Mouse (Mus musculus): Measurements from ENCODE around the gene Zfp651.

The Zfp651 gene

GRCm38 (mm10) chr9:121762248-121762647 is 3.1 kb downstream of the Zfp651 start:
- DNase-seq (ENCODE audit: extremely low read depth, low read depth), result no peak

GRCm38 (mm10) chr9:121762761-121763160 is 3.6 kb downstream of the Zfp651 start:
- DNase-seq (ENCODE audit: extremely low read depth, low read depth), result no peak

DNA sequence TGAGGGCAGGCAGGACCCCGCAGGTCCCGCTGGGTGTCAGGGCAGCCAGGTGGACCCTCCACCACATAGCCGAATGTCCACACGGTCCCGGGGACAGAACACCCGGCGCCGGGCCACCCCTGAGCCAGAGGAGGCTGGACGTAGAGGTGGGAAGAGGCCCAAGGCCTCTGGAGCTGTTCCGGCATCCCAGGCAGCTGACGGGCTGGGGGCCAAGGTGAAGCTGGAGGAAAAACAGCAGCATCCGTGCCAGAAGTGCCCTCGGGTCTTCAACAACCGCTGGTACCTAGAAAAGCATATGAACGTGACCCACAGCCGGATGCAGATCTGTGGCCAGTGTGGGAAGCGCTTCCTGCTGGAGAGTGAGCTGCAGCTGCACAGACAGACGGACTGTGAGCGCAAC is 4.6 kb downstream of the Zfp651 start:
- DNase-seq (ENCODE audit: extremely low read depth, low read depth), result no peak

DNA sequence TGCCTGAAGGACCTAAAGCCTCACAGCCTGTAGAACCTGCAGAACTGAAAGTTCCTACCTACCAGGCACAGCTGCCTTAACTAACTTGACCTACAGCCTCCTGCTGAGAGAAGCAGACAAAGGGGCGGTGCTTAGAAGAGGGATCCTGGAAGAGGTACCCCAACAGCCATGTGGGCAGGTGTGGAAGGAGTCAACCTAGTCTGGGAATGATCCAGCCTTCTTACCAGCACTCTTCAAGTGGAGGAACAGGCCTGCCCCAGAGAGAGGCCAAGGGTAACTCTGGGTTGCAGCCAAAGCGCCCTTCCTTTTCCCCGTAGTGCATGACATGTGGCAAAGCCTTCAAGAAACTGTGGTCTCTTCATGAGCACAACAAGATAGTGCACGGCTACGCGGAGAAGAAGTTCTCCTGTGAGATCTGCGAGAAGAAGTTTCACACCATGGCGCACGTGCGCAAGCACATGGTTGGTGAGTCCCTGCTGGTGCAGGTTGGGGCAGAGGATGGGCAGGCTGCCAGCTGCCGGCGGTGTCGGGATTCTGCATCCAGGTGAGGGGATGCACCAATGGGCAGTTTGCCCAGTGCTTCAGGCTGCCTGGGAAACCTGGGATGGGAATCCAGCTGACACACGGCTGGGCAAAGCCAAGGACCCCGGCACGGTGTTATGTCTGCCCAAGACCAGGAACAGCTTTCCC is 6.2 kb downstream of the Zfp651 start:
- no peak for DNase-seq (ENCODE audit: extremely low read depth, low read depth)

- no peak for DNase-seq (ENCODE audit: extremely low read depth, low read depth)
Measured at GRCm38 (mm10) chr9:121772412-121772811, 13.3 kb downstream of the Zfp651 start.

GRCm38 (mm10) chr9:121775951-121776350 is 16.8 kb downstream of the Zfp651 start:
- DNase-seq (ENCODE audit: extremely low read depth, low read depth), result no peak

GRCm38 (mm10) chr9:121776511-121776910 is 17.4 kb downstream of the Zfp651 start:
- DNase-seq (ENCODE audit: extremely low read depth, low read depth), result no peak

- no peak for DNase-seq (ENCODE audit: extremely low read depth, low read depth)
Measured at GRCm38 (mm10) chr9:121777484-121778065, 18.4 kb downstream of the Zfp651 start, which contains the start of gene Klhl40. Gene Klhl40 (plus strand): TSS chr9:121777607.

DNA sequence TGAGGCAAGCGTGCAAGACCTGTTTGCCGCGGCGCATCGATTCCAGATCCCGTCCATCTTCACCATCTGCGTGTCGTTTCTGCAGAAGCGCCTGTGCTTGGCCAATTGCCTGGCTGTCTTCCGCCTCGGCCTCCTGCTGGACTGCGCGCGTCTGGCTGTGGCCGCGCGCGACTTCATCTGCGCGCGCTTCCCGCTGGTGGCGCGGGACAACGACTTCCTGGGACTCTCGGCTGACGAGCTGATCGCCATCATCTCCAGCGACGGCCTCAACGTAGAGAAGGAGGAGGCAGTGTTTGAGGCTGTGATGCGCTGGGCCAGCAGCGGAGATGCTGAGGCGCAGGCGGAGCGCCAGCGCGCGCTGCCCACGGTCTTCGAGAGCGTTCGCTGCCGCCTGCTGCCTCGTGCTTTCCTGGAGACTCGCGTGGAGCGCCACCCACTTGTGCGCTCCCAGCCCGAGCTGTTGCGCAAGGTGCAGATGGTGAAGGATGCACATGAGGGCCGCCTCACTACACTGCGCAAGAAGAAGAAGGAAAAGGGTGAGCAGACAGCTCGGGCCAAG is 19.0 kb downstream of the Zfp651 start:
- DNase-seq (ENCODE audit: extremely low read depth, low read depth), result no peak

- DNase-seq (ENCODE audit: extremely low read depth, low read depth), result no peak
Measured at GRCm38 (mm10) chr9:121784801-121785200, 25.7 kb downstream of the Zfp651 start.

GRCm38 (mm10) chr9:121785261-121785660 is 26.1 kb downstream of the Zfp651 start:
- DNase-seq (ENCODE audit: extremely low read depth, low read depth), result no peak

DNA sequence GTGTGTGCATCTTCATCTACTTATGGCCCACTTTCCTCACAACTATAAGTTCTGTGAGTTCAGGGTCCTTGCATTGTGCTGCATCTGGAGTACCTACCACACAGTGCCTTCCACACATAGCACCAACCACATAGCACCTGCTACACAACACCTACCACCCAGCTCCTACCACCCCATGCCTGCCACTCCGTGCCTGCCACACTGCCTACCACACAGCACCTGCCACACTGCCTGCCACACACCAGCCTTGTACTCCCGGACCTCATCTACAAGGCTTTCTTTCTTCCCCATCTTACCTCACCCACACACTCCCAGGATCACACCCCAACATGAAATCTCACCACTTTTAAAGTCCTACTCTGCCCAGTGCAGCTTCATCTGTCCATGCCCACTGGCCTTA is 27.2 kb downstream of the Zfp651 start:
- DNase-seq (ENCODE audit: extremely low read depth, low read depth), result no peak

GRCm38 (mm10) chr9:121791206-121791605 is 32.1 kb downstream of the Zfp651 start:
- no peak for DNase-seq (ENCODE audit: extremely low read depth, low read depth)

GRCm38 (mm10) chr9:121791757-121792521 is 32.8 kb downstream of the Zfp651 start, which contains the start of gene Hhatl:
Gene Hhatl (minus strand): TSS chr9:121792507.
- no peak for DNase-seq (ENCODE audit: extremely low read depth, low read depth)

DNA sequence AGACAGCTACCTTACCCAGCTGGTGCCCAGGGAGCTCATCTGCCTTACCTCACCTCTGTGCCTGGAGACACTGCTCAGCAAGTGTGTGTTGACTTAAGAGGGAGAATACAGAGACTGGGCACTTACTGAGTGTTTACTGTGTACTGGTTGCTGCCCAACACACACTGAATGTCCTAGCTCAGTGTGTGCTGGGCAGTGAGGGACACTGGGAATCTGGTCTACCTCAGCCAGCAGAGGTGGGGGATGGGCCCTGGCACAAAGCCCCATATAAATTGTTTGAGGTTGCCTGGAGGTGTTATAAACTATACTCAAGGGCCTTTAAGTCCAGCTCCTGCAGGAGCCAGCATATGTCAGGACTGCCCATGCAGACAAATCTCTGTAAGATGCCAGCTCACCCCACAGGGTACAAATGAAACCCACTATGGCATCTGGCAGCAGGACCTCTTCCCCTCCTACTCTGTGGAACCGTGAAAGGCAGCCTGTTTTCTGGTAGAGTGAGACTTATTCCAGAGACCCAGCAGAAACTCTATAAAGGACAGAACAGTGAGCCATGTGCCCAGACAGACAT is 35.9 kb downstream of the Zfp651 start:
- DNase-seq (ENCODE audit: extremely low read depth, low read depth), result no peak

DNA sequence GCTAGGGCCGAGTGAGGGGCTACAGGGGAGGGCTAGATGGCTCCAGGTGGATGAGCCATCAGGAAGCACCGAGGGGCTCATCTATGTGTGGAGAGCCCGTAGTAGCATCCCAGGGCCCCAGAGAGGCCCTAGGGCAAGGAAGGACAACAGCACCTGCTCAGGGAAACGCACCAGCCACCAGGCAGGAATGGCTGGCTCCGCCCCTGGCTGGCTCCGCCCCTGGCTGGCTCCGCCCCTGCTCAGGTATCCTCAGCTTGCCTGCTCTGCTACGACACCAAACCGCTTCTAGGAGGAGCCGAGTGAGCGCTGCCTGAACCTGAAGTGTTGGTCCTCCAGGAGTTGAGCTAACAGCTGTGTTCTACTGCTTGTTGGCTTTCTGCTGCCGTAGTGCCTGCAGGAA is 38.6 kb downstream of the Zfp651 start:
- no peak for DNase-seq (ENCODE audit: extremely low read depth, low read depth)

GRCm38 (mm10) chr9:121798887-121799520 is 39.9 kb downstream of the Zfp651 start:
- DNase-seq (ENCODE audit: extremely low read depth, low read depth), result no peak

DNA sequence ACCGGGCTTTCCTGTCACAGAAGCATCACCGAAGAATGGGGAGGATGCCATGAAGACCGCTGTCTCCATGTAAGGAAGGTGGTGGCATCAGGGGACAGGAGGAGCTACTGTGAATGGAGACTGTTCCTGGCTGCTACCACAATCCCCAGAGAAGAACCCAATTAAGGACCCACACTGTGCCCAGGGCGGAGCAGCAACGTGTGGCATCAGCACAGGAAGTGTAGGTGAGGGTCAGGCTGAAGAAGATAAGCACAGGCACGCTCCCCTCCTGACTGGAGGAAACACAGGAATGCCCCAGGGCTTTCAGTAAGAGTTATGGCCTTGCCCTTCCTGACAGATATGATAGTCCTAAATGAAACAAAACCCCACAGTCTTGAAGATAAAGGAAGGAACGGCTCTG is 43.6 kb downstream of the Zfp651 start:
- no peak for DNase-seq (ENCODE audit: extremely low read depth, low read depth)

DNA sequence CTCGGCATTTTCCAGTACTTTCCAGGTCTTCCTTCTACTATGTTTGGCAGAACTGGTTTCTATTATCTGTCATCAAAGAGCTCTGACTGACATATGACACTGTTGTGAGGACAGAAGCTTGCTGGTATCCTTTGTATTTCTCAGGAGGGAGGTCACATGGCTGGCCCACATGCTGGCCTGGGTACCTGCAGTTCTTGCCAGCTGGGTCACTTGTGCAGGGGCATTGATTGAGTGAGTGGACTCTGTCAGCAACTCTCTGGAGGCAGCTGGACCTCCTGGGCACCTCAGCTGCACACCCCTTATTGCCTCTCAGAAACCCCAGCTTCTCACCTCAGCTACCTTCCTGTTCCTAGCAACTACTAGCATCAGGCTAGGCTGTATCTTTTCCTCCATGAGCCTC is 48.4 kb downstream of the Zfp651 start:
- DNase-seq (ENCODE audit: extremely low read depth, low read depth), result no peak

- no peak for DNase-seq (ENCODE audit: extremely low read depth, low read depth)
Measured at GRCm38 (mm10) chr9:121807947-121808346, 48.8 kb downstream of the Zfp651 start.

DNA sequence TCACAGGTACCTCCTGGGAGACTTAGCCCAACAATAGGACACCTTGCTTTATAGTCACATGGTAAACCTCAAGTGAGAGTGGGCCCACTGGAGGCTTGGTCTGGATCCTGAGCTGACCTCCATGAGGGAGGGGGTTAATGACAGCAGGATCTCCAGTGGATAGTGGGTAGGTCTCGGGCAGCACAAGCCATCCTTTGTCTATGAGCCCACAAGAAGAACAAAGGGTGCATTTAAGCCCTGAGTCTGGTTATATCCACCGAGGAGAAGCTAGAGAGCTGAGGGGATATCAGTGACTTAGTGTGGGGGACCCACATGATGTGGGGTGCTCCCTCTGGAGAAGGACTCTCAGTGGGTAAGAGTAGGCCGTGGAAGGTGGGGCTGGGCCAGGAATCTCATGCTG is 49.4 kb downstream of the Zfp651 start:
- DNase-seq (ENCODE audit: extremely low read depth, low read depth), result no peak
